Mouse (Mus musculus) intestine, postnatal 0 days (tissue): ENCODE data around the gene Atp5j2. TPM values are rescaled to one million over a fixed set of nuclear protein-coding genes. Genes with fewer than 3 reads are reported as not detected.
A peak's percentile ranks its signal among the peaks of the same experiment; 100 is the strongest.
"Not testable (repeated sequence)": the region's sequence is repeated elsewhere in the genome, so short reads cannot be mapped to it uniquely, and the experiment has no call there.

ENCODE experiments used
- ATAC-seq: fragments of 200-750 bp; cut with Nextera tagmentation; 2 replicates; pipeline ENCODE4 v1.8.0; 2017; ENCODE audit warnings: mild to moderate bottlenecking, moderate TSS enrichment, moderate library complexity
- H3K27ac ChIP-seq: fragments of 300-500 bp; sonication (generic); 2 replicates; pipeline ENCODE4 v1.5.1; 2014; ENCODE audit warnings: mild to moderate bottlenecking, low read depth, low read length, moderate library complexity
- H3K27me3 ChIP-seq: fragments of 300-500 bp; sonication (generic); replicated peaks from 2 replicates; pipeline ENCODE4 v1.6.1; 2014; ENCODE audit warnings: low read length, mixed read lengths; ENCODE audit not compliant: control insufficient read depth, insufficient read depth
- H3K36me3 ChIP-seq: fragments of 300-500 bp; sonication (generic); 2 replicates; pipeline ENCODE4 v1.6.1; 2014; ENCODE audit warnings: mild to moderate bottlenecking, moderate library complexity; ENCODE audit not compliant: control insufficient read depth, insufficient read depth
- H3K4me1 ChIP-seq: fragments of 300-500 bp; sonication (generic); replicated peaks from 2 replicates; pipeline ENCODE4 v1.6.1; 2014; ENCODE audit warnings: antibody characterized with exemption, low read length, mixed read lengths; ENCODE audit not compliant: control insufficient read depth, insufficient read depth
- H3K4me2 ChIP-seq: fragments of 300-500 bp; sonication (generic); replicated peaks from 2 replicates; pipeline ENCODE4 v1.6.1; 2014; ENCODE audit warnings: low read depth, mild to moderate bottlenecking, moderate library complexity
- H3K4me3 ChIP-seq: fragments of 300-500 bp; sonication (generic); 2 replicates; pipeline ENCODE4 v1.5.1; 2014; ENCODE audit warnings: low read depth, low read length
- H3K9ac ChIP-seq: fragments of 300-500 bp; sonication (generic); 2 replicates; pipeline ENCODE4 v1.6.1; 2014; ENCODE audit warnings: mild to moderate bottlenecking, low read depth, low read length
- H3K9me3 ChIP-seq: fragments of 300-500 bp; sonication (generic); 2 replicates; pipeline ENCODE4 v1.6.1; 2016; ENCODE audit warnings: mixed run types; ENCODE audit not compliant: control insufficient read depth
- CTCF ChIP-seq: sonication (generic); IDR thresholded peaks from 2 replicates; pipeline ENCODE4 v1.5.1; 2016; ENCODE audit warnings: low read depth, mild to moderate bottlenecking, control low read depth, antibody characterized with exemption, moderate library complexity
- WGBS: fragments of 180-500 bp; shearing (Covaris S2); extraction: QIAGEN DNeasy Blood & Tissue Kit; methylation state at CpG from one replicate; pipeline ENCODE4 v1.1.7; 2014; 5-methylcytosine and 5-hydroxymethylcytosine counted together
- polyA plus RNA-seq: library from polyadenylated mRNA; unstranded; fragments of >200 nt; fragmentation: Nextera tagmentation; extraction: Ambion mirVana; gene quantifications from 2 replicates; pipeline ENCODE4 v1.2.1, GENCODE M21; 2015

Gene Atp5j2
- polyA plus RNA-seq, 1 experiment from 2014 or later: 832 TPM

DNA sequence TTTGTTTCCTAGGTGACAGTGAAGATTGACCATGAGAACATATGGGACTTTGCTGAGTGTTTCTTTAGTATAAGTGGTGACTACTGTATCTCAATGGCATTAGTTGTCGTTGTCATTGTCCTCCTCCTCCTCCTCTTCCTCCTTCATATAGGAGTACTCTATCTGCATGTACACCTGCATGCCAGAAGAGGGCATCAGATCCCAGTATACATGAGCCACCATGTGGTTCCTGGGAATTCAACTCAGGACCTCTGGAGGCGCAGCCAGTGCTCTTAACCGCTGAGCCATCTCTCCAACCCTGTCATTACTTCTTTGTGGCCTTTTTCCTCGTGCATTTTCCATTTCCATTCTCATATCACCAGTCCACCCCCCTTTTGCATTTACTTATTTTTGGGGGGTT lies 22.8 kb upstream of the Atp5j2 start:
- peak; percentile 75 for TF ChIP-seq CTCF
- WGBS: 62% methylated on average over 4 of the region's 4 CpGs
- Histone ChIP-seq H3K4me2 (no peak overlapping the region), H3K27me3 (no peaks in the 10 kb centered on the region), H3K27ac (no peak overlapping the region), H3K4me1 (no peaks in the 10 kb centered on the region), H3K4me3 (no peak overlapping the region), H3K9me3 (no peaks in the 10 kb centered on the region), H3K36me3 (peaks cover 47% of the 10 kb centered on the region), H3K9ac (no peak overlapping the region)
- ATAC-seq: no peak

DNA sequence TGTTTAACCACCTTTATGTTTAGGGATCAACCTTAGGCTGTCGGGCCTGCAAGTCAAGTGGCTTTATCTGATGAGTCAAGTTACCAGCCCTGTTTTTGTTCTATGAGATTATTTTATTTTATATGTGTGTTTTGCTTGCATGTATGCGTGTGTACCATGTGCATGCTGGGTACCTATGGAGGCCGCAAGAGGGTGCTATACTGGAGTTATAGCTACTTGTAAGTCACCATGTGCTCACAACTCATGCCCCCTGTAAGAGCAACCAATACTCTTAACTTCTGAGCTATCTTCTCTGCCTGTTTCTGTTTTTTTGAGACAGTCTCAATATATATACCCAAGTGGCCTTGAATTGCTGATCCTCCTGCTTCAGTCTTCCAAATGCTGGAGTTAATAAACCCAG lies 21.6 kb upstream of the Atp5j2 start:
- no peaks in the 10 kb centered on the region for H3K27me3 ChIP-seq
- 93% methylated on average over 3 of the region's 3 CpGs for WGBS
- H3K27ac ChIP-seq: no peak overlapping the region
- H3K9ac ChIP-seq: no peak overlapping the region
- ATAC-seq: no peak
- no peaks in the 10 kb centered on the region for H3K9me3 ChIP-seq
- H3K36me3 ChIP-seq: peaks cover 37% of the 10 kb centered on the region
- no peaks in the 10 kb centered on the region for H3K4me1 ChIP-seq
- no peak overlapping the region for H3K4me2 ChIP-seq
- no peak overlapping the region for H3K4me3 ChIP-seq
- TF ChIP-seq CTCF: no peak

DNA sequence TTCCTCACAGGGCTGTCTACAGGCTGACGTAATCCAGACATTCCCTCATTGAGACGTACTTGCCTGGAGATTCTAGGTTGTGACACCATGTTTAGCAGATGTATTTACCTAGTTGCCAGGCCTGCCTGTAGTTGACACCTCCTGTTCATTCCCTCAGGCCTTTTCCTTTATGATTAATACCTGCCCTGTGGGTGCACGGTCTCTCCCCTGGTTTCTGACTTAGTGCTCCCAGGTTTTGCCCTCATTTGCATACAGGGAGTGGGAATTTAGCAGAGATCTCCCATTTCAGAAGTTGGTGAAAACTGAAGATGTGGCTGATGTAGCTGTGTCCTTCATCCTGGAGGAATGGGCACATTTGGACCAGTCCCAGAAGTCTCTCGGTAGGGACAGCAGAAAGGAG lies 20.4 kb upstream of the Atp5j2 start:
- ATAC-seq: no peak
- H3K36me3 ChIP-seq: peaks cover 30% of the 10 kb centered on the region
- WGBS: 91% methylated on average over 4 of the region's 4 CpGs
- H3K27ac ChIP-seq: no peak overlapping the region
- no peaks in the 10 kb centered on the region for H3K27me3 ChIP-seq
- TF ChIP-seq CTCF: no peak
- H3K9ac ChIP-seq: no peak overlapping the region
- H3K4me2 ChIP-seq: no peak overlapping the region
- H3K4me3 ChIP-seq: no peak overlapping the region
- no peaks in the 10 kb centered on the region for H3K9me3 ChIP-seq
- H3K4me1 ChIP-seq: no peaks in the 10 kb centered on the region

DNA sequence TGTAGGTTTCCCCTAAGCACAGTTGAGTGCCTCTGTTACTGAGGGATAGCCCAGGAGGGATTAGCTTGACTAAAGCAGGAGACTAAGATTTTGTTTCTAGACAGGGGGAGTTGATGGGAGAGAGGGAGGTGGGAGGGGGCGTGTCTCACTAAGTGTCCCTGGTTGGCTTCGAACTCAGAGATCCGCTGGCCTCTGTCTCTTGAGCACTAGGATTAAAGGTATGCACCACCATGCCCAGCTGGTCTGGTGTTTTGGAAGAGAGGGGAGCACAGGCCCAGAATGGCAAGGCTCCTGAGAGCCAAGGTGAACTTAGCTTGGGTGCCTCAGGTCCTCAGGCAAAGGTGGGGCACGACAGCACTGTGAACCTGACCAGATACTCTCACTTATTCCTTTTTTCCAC lies 19.5 kb upstream of the Atp5j2 start:
- H3K9ac ChIP-seq: no peak overlapping the region
- H3K4me3 ChIP-seq: no peak overlapping the region
- TF ChIP-seq CTCF: no peak
- no peaks in the 10 kb centered on the region for H3K27me3 ChIP-seq
- peaks cover 30% of the 10 kb centered on the region for H3K36me3 ChIP-seq
- H3K4me1 ChIP-seq: no peaks in the 10 kb centered on the region
- no peaks in the 10 kb centered on the region for H3K9me3 ChIP-seq
- H3K27ac ChIP-seq: no peak overlapping the region
- 97% methylated on average over 4 of the region's 4 CpGs for WGBS
- no peak overlapping the region for H3K4me2 ChIP-seq
- ATAC-seq: no peak

DNA sequence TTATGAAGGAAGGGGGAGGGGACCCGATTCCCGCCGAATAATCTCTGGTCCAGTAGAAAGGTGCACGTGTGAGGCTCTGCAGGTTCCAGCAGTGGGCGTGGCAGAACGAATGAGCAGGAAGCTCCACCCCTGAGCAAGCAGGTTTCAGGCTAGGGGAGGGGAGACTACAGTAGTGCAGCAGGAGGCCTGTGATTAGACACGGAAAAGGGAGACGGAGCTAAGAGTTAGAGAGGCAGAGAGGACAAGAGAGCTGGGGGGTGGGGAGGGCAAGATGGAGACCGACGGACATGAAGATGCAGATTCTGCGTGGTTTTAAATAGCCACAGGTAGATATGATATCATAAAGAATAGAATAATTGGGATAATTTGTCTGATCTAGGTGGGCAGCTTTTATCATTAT lies 16.5 kb upstream of the Atp5j2 start:
- not testable (repeated sequence) for H3K27ac ChIP-seq, H3K9me3 ChIP-seq, H3K4me1 ChIP-seq, H3K4me3 ChIP-seq, H3K27me3 ChIP-seq, H3K9ac ChIP-seq, ATAC-seq, H3K4me2 ChIP-seq
- H3K36me3 ChIP-seq: peaks cover 30% of the 10 kb centered on the region
- WGBS: 35% methylated on average over 11 of the region's 11 CpGs

DNA sequence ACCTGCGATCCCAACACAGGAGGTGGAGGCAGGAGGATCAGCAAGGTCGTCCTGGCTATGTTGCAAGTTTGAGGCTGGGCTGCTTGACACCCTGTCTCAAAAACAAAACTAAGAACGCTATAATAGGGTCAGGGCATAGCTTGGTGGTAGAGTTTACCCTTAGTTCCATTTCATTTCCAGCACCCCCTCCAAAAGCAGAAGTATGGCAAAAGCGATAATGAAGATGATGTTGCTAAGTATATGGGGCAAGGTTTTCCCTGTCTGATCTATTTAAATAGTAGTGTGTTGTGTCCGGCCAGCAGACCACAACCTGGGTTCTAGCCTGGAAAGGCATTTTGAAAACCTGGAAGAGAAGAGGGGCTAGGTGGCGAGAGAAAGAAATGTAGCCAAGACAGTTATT lies 16.1 kb upstream of the Atp5j2 start:
- ATAC-seq: no peak
- Histone ChIP-seq H3K36me3 (peaks cover 29% of the 10 kb centered on the region), H3K27me3 (no peaks in the 10 kb centered on the region), H3K9ac (no peak overlapping the region), H3K4me3 (no peak overlapping the region), H3K9me3 (no peaks in the 10 kb centered on the region), H3K27ac (no peak overlapping the region), H3K4me1 (no peaks in the 10 kb centered on the region; the same call in 1 of the 2 replicates), H3K4me2 (no peak overlapping the region)
- 74% methylated on average over 5 of the region's 6 CpGs for WGBS
- no peak for TF ChIP-seq CTCF

DNA sequence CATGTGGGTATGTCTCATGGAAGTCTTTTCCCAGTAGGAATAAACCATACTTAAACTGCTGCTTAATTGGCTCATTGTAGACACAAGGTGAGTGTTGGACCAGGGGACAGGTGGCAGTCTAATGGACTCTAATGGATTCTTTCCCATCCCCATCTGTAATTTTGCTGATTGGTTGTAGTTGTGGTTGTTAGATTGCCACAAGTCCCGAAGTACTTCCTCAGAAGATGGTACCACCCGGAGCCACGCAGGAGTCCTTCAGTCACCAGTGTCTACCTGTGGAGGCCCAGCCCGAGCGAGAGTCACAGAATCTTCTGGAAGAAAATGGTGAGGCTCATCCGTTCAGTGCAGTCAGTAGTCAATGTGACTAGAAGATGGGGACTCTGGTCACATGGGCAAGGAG lies 15.5 kb upstream of the Atp5j2 start:
- no peak for ATAC-seq

More for the DNA sequence above, 15.5 kb upstream of the Atp5j2 start:
- Histone ChIP-seq H3K27me3 (no peaks in the 10 kb centered on the region), H3K4me3 (no peak overlapping the region), H3K27ac (no peak overlapping the region), H3K9ac (no peak overlapping the region), H3K9me3 (no peaks in the 10 kb centered on the region), H3K4me1 (no peaks in the 10 kb centered on the region; the same call in 1 of the 2 replicates), H3K36me3 (peaks cover 23% of the 10 kb centered on the region), H3K4me2 (no peak overlapping the region)
- TF ChIP-seq CTCF: no peak
- WGBS: 93% methylated on average over 6 of the region's 6 CpGs
